8 mouse cellular contexts compared by ENCODE assay signal in genomic region chr17:33918293-33919203, GRCm38 (mm10). TPM values are rescaled to one million over a fixed set of nuclear protein-coding genes. Genes with fewer than 3 reads are reported as not detected.
DNase-seq lines count a peak whose midpoint lies in the region; ATAC-seq and TF ChIP-seq lines count a peak whose summit lies in the region.

No protein-coding gene starts in this region.

- H3K4me3 ChIP-seq in cerebellum, adult 2 months (replicated peaks; ENCODE audit: insufficient read depth, low read depth, low read length), result peak overlapping the region; percentile 98
- peak overlapping the region; percentile 71 to 99 (median 83) for H3K4me3 ChIP-seq in CH12.LX (replicated peaks in 1 of 3; ENCODE audit: low read depth in 2 of 3, low read length in 2 of 3, poor library complexity in 1 of 3)
- peak overlapping the region; percentile 34; the same call in 1 of the 2 replicates for H3K4me3 ChIP-seq in hindbrain, embryonic 14.5 days (replicated peaks; ENCODE audit: low read length)
- H3K4me3 ChIP-seq in liver, postnatal 0 days (ENCODE audit: low read depth, low read length), result peak overlapping the region; percentile 84

- in situ Hi-C loops in CH12.LX (cut with MboI; ENCODE audit: low pct_ligation_motif_present, low pct_unique_long_range_greater_than_20kb, low sequenced_read_pairs), result no loop called here

- H3K27ac ChIP-seq in cerebellum, adult 2 months (ENCODE audit: insufficient read depth, low read length), result no peak overlapping the region
- H3K27ac ChIP-seq in CH12.LX (ENCODE audit: insufficient read depth, low read depth), result peak overlapping the region; percentile 66
- no peak overlapping the region for H3K27ac ChIP-seq in hindbrain, embryonic 14.5 days
- H3K27ac ChIP-seq in liver, postnatal 0 days (ENCODE audit: low read depth), result peak overlapping the region; percentile 94

- TF ChIP-seq POLR2A in cerebellum, adult 2 months (IDR thresholded peaks at IDR 0.05; ENCODE audit: borderline replicate concordance, insufficient read depth, low read length), result no peak
- no peak for TF ChIP-seq POLR2A in CH12.LX (IDR thresholded peaks at IDR 0.05; ENCODE audit: low read depth, low read length)

- TF ChIP-seq CTCF in cerebellum, adult 2 months (IDR thresholded peaks at IDR 0.05; ENCODE audit: borderline replicate concordance, insufficient read depth, low read depth, low read length), result no peak
- TF ChIP-seq CTCF in CH12.LX (conservative IDR thresholded peaks at IDR 0.05 in 1 of 2, IDR thresholded peaks at IDR 0.05 in 1 of 2; ENCODE audit: low read depth in 2 of 2, low read length in 2 of 2), result no peak
- TF ChIP-seq CTCF in liver, postnatal 0 days (IDR thresholded peaks at IDR 0.05; ENCODE audit: low read depth), result no peak

- H3K36me3 ChIP-seq in CH12.LX (replicated peaks in 1 of 2; ENCODE audit: control insufficient read depth in 1 of 2, insufficient read depth in 1 of 2, low read length in 1 of 2), result peaks cover 41 to 60% of the 10 kb centered on the region in 2 experiments
- peaks cover 15% of the 10 kb centered on the region for H3K36me3 ChIP-seq in hindbrain, embryonic 14.5 days (replicated peaks; ENCODE audit: control insufficient read depth, insufficient read depth)
- H3K36me3 ChIP-seq in liver, postnatal 0 days (replicated peaks; ENCODE audit: insufficient read depth, low read length), result peaks cover 41% of the 10 kb centered on the region

- TF ChIP-seq RAD21 in CH12.LX (IDR thresholded peaks at IDR 0.05; ENCODE audit: low read depth, low read length), result no peak

- dilution Hi-C loops in CH12.LX (cut with MboI; ENCODE audit: extremely low pct_ligation_motif_present, extremely low pct_unique_long_range_greater_than_20kb, low sequenced_read_pairs), result no loop called here

- peaks cover 11% of the 10 kb centered on the region for H3K4me1 ChIP-seq in cerebellum, adult 2 months (ENCODE audit: control insufficient read depth, insufficient read depth, low read length)
- peaks cover 32 to 55% of the 10 kb centered on the region in 2 experiments for H3K4me1 ChIP-seq in CH12.LX (ENCODE audit: control insufficient read depth in 1 of 2, insufficient read depth in 2 of 2)
- H3K4me1 ChIP-seq in hindbrain, embryonic 14.5 days (replicated peaks; ENCODE audit: control insufficient read depth, insufficient read depth, low read length), result peaks cover 23% of the 10 kb centered on the region
- peaks cover 27% of the 10 kb centered on the region for H3K4me1 ChIP-seq in liver, postnatal 0 days (ENCODE audit: insufficient read depth)

- H3K27me3 ChIP-seq in cerebellum, adult 2 months (ENCODE audit: control insufficient read depth, insufficient read depth, low read length), result no peaks in the 10 kb centered on the region
- H3K27me3 ChIP-seq in CH12.LX (replicated peaks), result no peaks in the 10 kb centered on the region
- H3K27me3 ChIP-seq in hindbrain, embryonic 14.5 days (ENCODE audit: control insufficient read depth, insufficient read depth, low read length), result no peaks in the 10 kb centered on the region; the same call in 1 of the 2 replicates
- H3K27me3 ChIP-seq in liver, postnatal 0 days (ENCODE audit: insufficient read depth, low read length), result no peaks in the 10 kb centered on the region

- H3K9me3 ChIP-seq in CH12.LX (replicated peaks; ENCODE audit: low read length), result peaks cover 6% of the 10 kb centered on the region
- no peaks in the 10 kb centered on the region for H3K9me3 ChIP-seq in hindbrain, embryonic 14.5 days (ENCODE audit: control insufficient read depth, low read length)
- H3K9me3 ChIP-seq in liver, postnatal 0 days (ENCODE audit: low read length), result no peaks in the 10 kb centered on the region

- 51% methylated on average over 37 of the region's 37 CpGs for WGBS in cerebellum, adult 2 months
- WGBS in hindbrain, embryonic 14.5 days, result 60% methylated on average over 37 of the region's 37 CpGs
- WGBS in liver, postnatal 0 days (ENCODE audit: insufficient replicate concordance), result 59% methylated on average over 37 of the region's 37 CpGs

- H3K4me2 ChIP-seq in CH12.LX (ENCODE audit: insufficient read depth, low read depth, poor library complexity, severe bottlenecking), result peak overlapping the region; percentile 65
- peak overlapping the region; percentile 74 for H3K4me2 ChIP-seq in hindbrain, embryonic 14.5 days (replicated peaks)
- H3K4me2 ChIP-seq in liver, postnatal 0 days (ENCODE audit: low read depth, low read length), result peak overlapping the region; percentile 83

- ATAC-seq in cerebellum, adult (ENCODE audit: insufficient number of reproducible peaks, low FRiP score, low TSS enrichment), result no peak
- ATAC-seq in erythroid progenitor cell, adult 5-6 weeks (replicated peaks; ENCODE audit: low FRiP score, poor library complexity, severe bottlenecking), result peak; percentile 6; the same call in 1 of the 2 replicates
- ATAC-seq in hindbrain, embryonic 14.5 days (ENCODE audit: low FRiP score), result no peak
- no peak for ATAC-seq in liver, postnatal 0 days

- TF ChIP-seq EP300 in CH12.LX (IDR thresholded peaks at IDR 0.05; ENCODE audit: low read length), result no peak
- no peak for TF ChIP-seq EP300 in liver, postnatal 0 days (IDR thresholded peaks at IDR 0.05; ENCODE audit: low read depth)

- H3K79me2 ChIP-seq in CH12.LX (replicated peaks; ENCODE audit: control insufficient read depth, extremely low read depth, insufficient read depth, poor library complexity, severe bottlenecking), result peaks cover 26% of the 10 kb centered on the region

- peak; percentile 22 to 27 for DNase-seq in cerebellum, adult 2 months
- DNase-seq in CH12.LX (ENCODE audit: extremely low read depth), result peak; percentile 34
- DNase-seq in hindbrain, embryonic 14.5 days (ENCODE audit: low spot score), result no peak
- DNase-seq in liver, postnatal 0 days, result peak; percentile 63
- peak; percentile 75 for DNase-seq in testis, postnatal 10 days (ENCODE audit: low spot score)
- DNase-seq in T-cell, adult 2 months (ENCODE audit: low spot score), result no peak

- H3K9ac ChIP-seq in CH12.LX (ENCODE audit: insufficient read depth, low read depth), result peak overlapping the region; percentile 11; the same call in 1 of the 2 replicates
- H3K9ac ChIP-seq in hindbrain, embryonic 14.5 days, result 0 out of 2 replicates have a peak overlapping the region, but pooled peaks have one; percentile 52
- peak overlapping the region; percentile 80 for H3K9ac ChIP-seq in liver, postnatal 0 days (replicated peaks)

TF ChIP-seq in CH12.LX, 34 proteins besides CTCF, POLR2A, EP300 and RAD21 (continues in another document):
- TF ChIP-seq SIN3A (IDR thresholded peaks at IDR 0.05; ENCODE audit: low read length) (no peak), POLR2AphosphoS2 (IDR thresholded peaks at IDR 0.05; ENCODE audit: low read depth, low read length) (0 out of 2 replicates have a peak, but pooled peaks have one; percentile 38)

RNA-seq across cellular contexts. Expression of gene Zbtb22, which starts 2.8 kb away (rescaled TPM):
- polyA plus RNA-seq in cerebellum, adult 2 months (2012; rRNA removed), result 30.2 and 33.4 TPM in 2 replicates
- total RNA-seq in CH12.LX (2012; rRNA removed) (21.2 and 23.5 TPM in 2 replicates), CH12.LX (2014; rRNA removed) (11.7 and 12.1 TPM in 2 replicates)
- polyA plus RNA-seq in CH12.LX (2012; ENCODE audit: insufficient read length, low read depth), result 20.2 and 20.3 TPM in 2 replicates
- total RNA-seq in erythroid progenitor cell, adult 5-6 weeks (2015; ENCODE audit: low replicate concordance), result 11.7 and 23.8 TPM in 2 replicates
- total RNA-seq in erythroid progenitor cell, adult 5-6 weeks (2017; ENCODE audit: low replicate concordance), result 20.3 and 28.8 TPM in 2 replicates
- polyA plus RNA-seq in hindbrain, embryonic 14.5 days (2014; fragmentation: Nextera tagmentation; extraction: Ambion mirVana), result 10.4 and 11.4 TPM in 2 replicates
- 7.1 and 7.9 TPM in 2 replicates for polyA plus RNA-seq in liver, postnatal 0 days (2015; fragmentation: Nextera tagmentation; extraction: Ambion mirVana)

RNA-seq across cellular contexts. Expression of gene Tapbp, which starts 2.8 kb away (rescaled TPM):
- polyA plus RNA-seq in cerebellum, adult 2 months (2012; rRNA removed), result 27.7 and 28.5 TPM in 2 replicates
- total RNA-seq in CH12.LX (2012; rRNA removed), result 114 and 134 TPM in 2 replicates
- 44.3 and 45.3 TPM in 2 replicates for total RNA-seq in CH12.LX (2014; rRNA removed)
- polyA plus RNA-seq in CH12.LX (2012; ENCODE audit: insufficient read length, low read depth), result 96.7 and 116 TPM in 2 replicates
- total RNA-seq in erythroid progenitor cell, adult 5-6 weeks (2015; ENCODE audit: low replicate concordance), result 86.1 and 88.4 TPM in 2 replicates
- 88.8 and 97.2 TPM in 2 replicates for total RNA-seq in erythroid progenitor cell, adult 5-6 weeks (2017; ENCODE audit: low replicate concordance)
- polyA plus RNA-seq in hindbrain, embryonic 14.5 days (2014; fragmentation: Nextera tagmentation; extraction: Ambion mirVana), result 24.9 and 29.6 TPM in 2 replicates
- polyA plus RNA-seq in liver, postnatal 0 days (2015; fragmentation: Nextera tagmentation; extraction: Ambion mirVana), result 47.0 and 47.9 TPM in 2 replicates

RNA-seq across cellular contexts. Expression of gene Daxx, which starts 9.3 kb away (rescaled TPM):
- polyA plus RNA-seq in cerebellum, adult 2 months (2012; rRNA removed), result 28.6 and 30.4 TPM in 2 replicates
- total RNA-seq in CH12.LX (2012; rRNA removed) (33.8 and 48.3 TPM in 2 replicates), CH12.LX (2014; rRNA removed) (31.6 and 32.3 TPM in 2 replicates)
- polyA plus RNA-seq in CH12.LX (2012; ENCODE audit: insufficient read length, low read depth), result 53.0 and 64.7 TPM in 2 replicates
- total RNA-seq in erythroid progenitor cell, adult 5-6 weeks (2015; ENCODE audit: low replicate concordance), result 18.0 and 23.9 TPM in 2 replicates
- total RNA-seq in erythroid progenitor cell, adult 5-6 weeks (2017; ENCODE audit: low replicate concordance), result 23.4 and 29.3 TPM in 2 replicates
- polyA plus RNA-seq in hindbrain, embryonic 14.5 days (2014; fragmentation: Nextera tagmentation; extraction: Ambion mirVana), result 39.2 and 43.2 TPM in 2 replicates
- 12.6 and 13.0 TPM in 2 replicates for polyA plus RNA-seq in liver, postnatal 0 days (2015; fragmentation: Nextera tagmentation; extraction: Ambion mirVana)

RNA-seq across cellular contexts. Expression of gene Rgl2, which starts 10.8 kb away (rescaled TPM):
- 171 and 183 TPM in 2 replicates for polyA plus RNA-seq in cerebellum, adult 2 months (2012; rRNA removed)
- 23.0 and 25.6 TPM in 2 replicates for total RNA-seq in CH12.LX (2012; rRNA removed)
- 20.1 and 20.4 TPM in 2 replicates for total RNA-seq in CH12.LX (2014; rRNA removed)
- 29.1 and 31.8 TPM in 2 replicates for polyA plus RNA-seq in CH12.LX (2012; ENCODE audit: insufficient read length, low read depth)
- total RNA-seq in erythroid progenitor cell, adult 5-6 weeks (2015; ENCODE audit: low replicate concordance), result 8.6 and 13.4 TPM in 2 replicates
- 11.3 and 29.0 TPM in 2 replicates for total RNA-seq in erythroid progenitor cell, adult 5-6 weeks (2017; ENCODE audit: low replicate concordance)
- polyA plus RNA-seq in hindbrain, embryonic 14.5 days (2014; fragmentation: Nextera tagmentation; extraction: Ambion mirVana), result 47.7 and 49.2 TPM in 2 replicates
- polyA plus RNA-seq in liver, postnatal 0 days (2015; fragmentation: Nextera tagmentation; extraction: Ambion mirVana), result 6.8 and 7.4 TPM in 2 replicates

RNA-seq across cellular contexts. Expression of gene Platr17, which starts 13.6 kb away (rescaled TPM):
- polyA plus RNA-seq in cerebellum, adult 2 months (2012; rRNA removed), result 0.48 and 0.65 TPM in 2 replicates
- total RNA-seq in CH12.LX (2012; rRNA removed) (not detected in 2 replicates), CH12.LX (2014; rRNA removed) (not detected in 2 replicates)
- polyA plus RNA-seq in CH12.LX (2012; ENCODE audit: insufficient read length, low read depth), result not detected in 2 replicates
- not detected in 2 replicates for total RNA-seq in erythroid progenitor cell, adult 5-6 weeks (2015; ENCODE audit: low replicate concordance)
- total RNA-seq in erythroid progenitor cell, adult 5-6 weeks (2017; ENCODE audit: low replicate concordance), result not detected in 2 replicates
- 0.59 TPM in 1 of 2 replicates, not detected in the other for polyA plus RNA-seq in hindbrain, embryonic 14.5 days (2014; fragmentation: Nextera tagmentation; extraction: Ambion mirVana)
- polyA plus RNA-seq in liver, postnatal 0 days (2015; fragmentation: Nextera tagmentation; extraction: Ambion mirVana), result 0.41 and 0.54 TPM in 2 replicates

Comparison
In these comparisons a context has a peak if more than half of its experiments do, and no peak if none do; other contexts are left out.
1. DNase-seq: peak in cerebellum, adult 2 months (2 of 2), CH12.LX (single experiment), liver, postnatal 0 days (single experiment) and testis, postnatal 10 days (single experiment); none in hindbrain, embryonic 14.5 days (single experiment) and T-cell, adult 2 months (single experiment).
2. H3K27ac ChIP-seq: peak in CH12.LX (single experiment) and liver, postnatal 0 days (single experiment); none in cerebellum, adult 2 months (single experiment) and hindbrain, embryonic 14.5 days (single experiment).
3. H3K4me3 ChIP-seq: peak in every context shown above with its lines; median percentile 98 in cerebellum, adult 2 months; 84 in liver, postnatal 0 days; 83 in CH12.LX; 34 in hindbrain, embryonic 14.5 days.
4. H3K9ac ChIP-seq: peak in every context shown above with its lines; median percentile 80 in liver, postnatal 0 days; 52 in hindbrain, embryonic 14.5 days; 11 in CH12.LX.
5. Peak in every context shown above with its lines, with median percentiles within 50 percentile points of each other: H3K4me2 ChIP-seq.